Comparison of ENCODE assay signal across 9 mouse cellular contexts in genomic region chr7:25367632-25368293, GRCm38 (mm10). TPM values are rescaled to one million over a fixed set of nuclear protein-coding genes. Genes with fewer than 3 reads are reported as not detected.
DNase-seq lines count a peak whose midpoint lies in the region; ATAC-seq and TF ChIP-seq lines count a peak whose summit lies in the region.
"Had no signal": no experiment of that assay in that cellular context is flagged by ENCODE, and none has a peak within 500 bp of the region (broad histone marks: within the 10 kb centered on the region; RNA-seq: fewer than 3 reads in every experiment).

No protein-coding gene starts in this region.

- WGBS in liver, postnatal 0 days (ENCODE audit: insufficient replicate concordance): 2% methylated on average over 33 of the region's 33 CpGs
- WGBS in liver, embryonic 12.5 days (ENCODE audit: insufficient replicate concordance): 4% methylated on average over 33 of the region's 33 CpGs
- 2% methylated on average over 33 of the region's 33 CpGs for WGBS in hindbrain, embryonic 14.5 days
- WGBS in lung, postnatal 0 days: 4% methylated on average over 31 of the region's 33 CpGs

- H3K4me1 ChIP-seq in liver, postnatal 0 days (ENCODE audit: insufficient read depth): no peaks in the 10 kb centered on the region
- no peaks in the 10 kb centered on the region for H3K4me1 ChIP-seq in liver, embryonic 12.5 days
- 0 out of 2 replicates have a peak, but pooled peaks cover 2% of the 10 kb centered on the region for H3K4me1 ChIP-seq in cortical plate, adult 2 months (ENCODE audit: control insufficient read depth, insufficient read depth, low read length)
- H3K4me1 ChIP-seq in hindbrain, embryonic 14.5 days (replicated peaks; ENCODE audit: control insufficient read depth, insufficient read depth, low read length): peaks cover 17% of the 10 kb centered on the region
- H3K4me1 ChIP-seq in lung, postnatal 0 days (ENCODE audit: insufficient read depth, low read depth, low read length): no peaks in the 10 kb centered on the region

- H3K36me3 ChIP-seq in liver, postnatal 0 days (replicated peaks; ENCODE audit: insufficient read depth, low read length): no peaks in the 10 kb centered on the region
- no peaks in the 10 kb centered on the region for H3K36me3 ChIP-seq in liver, embryonic 12.5 days
- H3K36me3 ChIP-seq in hindbrain, embryonic 14.5 days (replicated peaks; ENCODE audit: control insufficient read depth, insufficient read depth): peaks cover 19% of the 10 kb centered on the region
- H3K36me3 ChIP-seq in lung, postnatal 0 days (ENCODE audit: insufficient read depth, low read length): peaks cover 6% of the 10 kb centered on the region; the same call in 1 of the 2 replicates

- peaks cover 44% of the 10 kb centered on the region for H3K27me3 ChIP-seq in liver, postnatal 0 days (ENCODE audit: insufficient read depth, low read length)
- H3K27me3 ChIP-seq in liver, embryonic 12.5 days (replicated peaks): peaks cover 69% of the 10 kb centered on the region
- H3K27me3 ChIP-seq in hindbrain, embryonic 14.5 days (ENCODE audit: control insufficient read depth, insufficient read depth, low read length): peaks cover 34% of the 10 kb centered on the region
- H3K27me3 ChIP-seq in lung, postnatal 0 days (replicated peaks; ENCODE audit: insufficient read depth, low read length): peaks cover 27% of the 10 kb centered on the region; the same call in 1 of the 2 replicates

- ATAC-seq in liver, postnatal 0 days: no peak
- no peak for ATAC-seq in liver, embryonic 12.5 days
- ATAC-seq in hindbrain, embryonic 14.5 days (ENCODE audit: low FRiP score): 0 out of 2 replicates have a peak, but pooled peaks have one; percentile 28
- peak; percentile 30; the same call in 1 of the 2 replicates for ATAC-seq in lung, postnatal 0 days
- no peak for ATAC-seq in erythroid progenitor cell, adult 5-6 weeks (replicated peaks; ENCODE audit: low FRiP score, poor library complexity, severe bottlenecking)

- TF ChIP-seq POLR2A in cortical plate, adult 2 months (IDR thresholded peaks at IDR 0.05; ENCODE audit: extremely low read depth, insufficient read depth, low read length): no peak

- no peak overlapping the region for H3K4me3 ChIP-seq in liver, postnatal 0 days (ENCODE audit: low read depth, low read length)
- no peak overlapping the region for H3K4me3 ChIP-seq in liver, embryonic 12.5 days
- no peak overlapping the region for H3K4me3 ChIP-seq in cortical plate, adult 2 months (ENCODE audit: insufficient read depth, low read length)
- no peak overlapping the region; the same call in 1 of the 2 replicates for H3K4me3 ChIP-seq in hindbrain, embryonic 14.5 days (replicated peaks; ENCODE audit: low read length)
- no peak overlapping the region; the same call in 1 of the 2 replicates for H3K4me3 ChIP-seq in lung, postnatal 0 days (ENCODE audit: low read depth, low read length)

- H3K4me2 ChIP-seq in liver, postnatal 0 days (ENCODE audit: low read depth, low read length): 0 out of 2 replicates have a peak overlapping the region, but pooled peaks have one; percentile 26
- no peak overlapping the region; the same call in 1 of the 2 replicates for H3K4me2 ChIP-seq in liver, embryonic 12.5 days
- H3K4me2 ChIP-seq in hindbrain, embryonic 14.5 days (replicated peaks): no peak overlapping the region
- H3K4me2 ChIP-seq in lung, postnatal 0 days (replicated peaks; ENCODE audit: low read depth, low read length): peak overlapping the region; percentile 30

- H3K9me3 ChIP-seq in liver, postnatal 0 days (ENCODE audit: low read length): no peaks in the 10 kb centered on the region
- H3K9me3 ChIP-seq in liver, embryonic 12.5 days (replicated peaks): no peaks in the 10 kb centered on the region
- H3K9me3 ChIP-seq in hindbrain, embryonic 14.5 days (ENCODE audit: control insufficient read depth, low read length): no peaks in the 10 kb centered on the region
- no peaks in the 10 kb centered on the region for H3K9me3 ChIP-seq in lung, postnatal 0 days (ENCODE audit: low read length)

- no peak for TF ChIP-seq EP300 in liver, postnatal 0 days (IDR thresholded peaks at IDR 0.05; ENCODE audit: low read depth)
- no peak for TF ChIP-seq EP300 in lung, postnatal 0 days (IDR thresholded peaks at IDR 0.05)

- H3K27ac ChIP-seq in liver, postnatal 0 days (ENCODE audit: low read depth): no peak overlapping the region
- H3K27ac ChIP-seq in liver, embryonic 12.5 days: no peak overlapping the region
- H3K27ac ChIP-seq in cortical plate, adult 2 months (ENCODE audit: insufficient read depth, low read length): no peak overlapping the region
- no peak overlapping the region for H3K27ac ChIP-seq in hindbrain, embryonic 14.5 days
- no peak overlapping the region for H3K27ac ChIP-seq in lung, postnatal 0 days (ENCODE audit: low read length)

- peak; percentile 55 for TF ChIP-seq CTCF in liver, postnatal 0 days (IDR thresholded peaks at IDR 0.05; ENCODE audit: low read depth)
- 0 out of 2 replicates have a peak, but pooled peaks have one; percentile 17 for TF ChIP-seq CTCF in cortical plate, adult 2 months (IDR thresholded peaks at IDR 0.05; ENCODE audit: extremely low read depth, insufficient read depth, low read length)
- peak; percentile 77 for TF ChIP-seq CTCF in lung, postnatal 0 days (IDR thresholded peaks at IDR 0.05)

- no peak for DNase-seq in liver, postnatal 0 days
- DNase-seq in hindbrain, embryonic 14.5 days (ENCODE audit: low spot score): no peak
- peak; percentile 39 for DNase-seq in lung, postnatal 0 days (ENCODE audit: low spot score)
- no peak for DNase-seq in layer of hippocampus, adult 9-11 months
- no peak for DNase-seq in right cerebral cortex, postnatal 25 days

- H3K9ac ChIP-seq in liver, postnatal 0 days (replicated peaks): no peak overlapping the region
- no peak overlapping the region for H3K9ac ChIP-seq in liver, embryonic 12.5 days
- H3K9ac ChIP-seq in hindbrain, embryonic 14.5 days: no peak overlapping the region
- H3K9ac ChIP-seq in lung, postnatal 0 days (replicated peaks; ENCODE audit: low read depth): no peak overlapping the region

RNA-seq across cellular contexts. Expression of gene Cnfn, which starts 1.8 kb away (rescaled TPM):
- not detected in 2 replicates for polyA plus RNA-seq in liver, postnatal 0 days (2015; fragmentation: Nextera tagmentation; extraction: Ambion mirVana)
- polyA plus RNA-seq in liver, embryonic 12.5 days (2016; fragmentation: Nextera tagmentation; extraction: Ambion mirVana): not detected in 2 replicates
- polyA plus RNA-seq in cortical plate, adult 2 months (2012; rRNA removed): not detected in 2 replicates
- polyA plus RNA-seq in hindbrain, embryonic 14.5 days (2014; fragmentation: Nextera tagmentation; extraction: Ambion mirVana): not detected in 2 replicates
- polyA plus RNA-seq in lung, postnatal 0 days (2015; fragmentation: Nextera tagmentation; extraction: Ambion mirVana): not detected in 2 replicates
- not detected in 2 replicates for total RNA-seq in erythroid progenitor cell, adult 5-6 weeks (2015; ENCODE audit: low replicate concordance)
- not detected in 2 replicates for total RNA-seq in erythroid progenitor cell, adult 5-6 weeks (2017; ENCODE audit: low replicate concordance)
- polyA plus RNA-seq: neural tube, embryonic 11.5 days had no signal

RNA-seq across cellular contexts. Expression of gene Lipe, which starts 30.7 kb away (rescaled TPM):
- polyA plus RNA-seq in liver, postnatal 0 days (2015; fragmentation: Nextera tagmentation; extraction: Ambion mirVana): 5.2 and 5.5 TPM in 2 replicates
- polyA plus RNA-seq in liver, embryonic 12.5 days (2016; fragmentation: Nextera tagmentation; extraction: Ambion mirVana): 2.9 and 3.3 TPM in 2 replicates
- polyA plus RNA-seq in cortical plate, adult 2 months (2012; rRNA removed): 8.0 and 9.1 TPM in 2 replicates
- polyA plus RNA-seq in hindbrain, embryonic 14.5 days (2014; fragmentation: Nextera tagmentation; extraction: Ambion mirVana): 4.6 and 5.7 TPM in 2 replicates
- 19.8 and 21.4 TPM in 2 replicates for polyA plus RNA-seq in lung, postnatal 0 days (2015; fragmentation: Nextera tagmentation; extraction: Ambion mirVana)
- total RNA-seq in erythroid progenitor cell, adult 5-6 weeks (2015; ENCODE audit: low replicate concordance): 1.1 and 10.9 TPM in 2 replicates
- 0.23 and 13.1 TPM in 2 replicates for total RNA-seq in erythroid progenitor cell, adult 5-6 weeks (2017; ENCODE audit: low replicate concordance)

RNA-seq across cellular contexts. Expression of gene Cxcl17, which starts 44.9 kb away (rescaled TPM):
- polyA plus RNA-seq in liver, postnatal 0 days (2015; fragmentation: Nextera tagmentation; extraction: Ambion mirVana): not detected in 2 replicates
- polyA plus RNA-seq in liver, embryonic 12.5 days (2016; fragmentation: Nextera tagmentation; extraction: Ambion mirVana): 0.30 TPM in 1 of 2 replicates, not detected in the other
- not detected in 2 replicates for polyA plus RNA-seq in cortical plate, adult 2 months (2012; rRNA removed)
- 0.67 and 0.80 TPM in 2 replicates for polyA plus RNA-seq in hindbrain, embryonic 14.5 days (2014; fragmentation: Nextera tagmentation; extraction: Ambion mirVana)
- polyA plus RNA-seq in lung, postnatal 0 days (2015; fragmentation: Nextera tagmentation; extraction: Ambion mirVana): 31.9 and 38.1 TPM in 2 replicates
- total RNA-seq in erythroid progenitor cell, adult 5-6 weeks (2015; ENCODE audit: low replicate concordance): not detected in 2 replicates
- not detected in 2 replicates for total RNA-seq in erythroid progenitor cell, adult 5-6 weeks (2017; ENCODE audit: low replicate concordance)
- polyA plus RNA-seq: neural tube, embryonic 11.5 days had no signal

RNA-seq across cellular contexts. Expression of gene Megf8, which starts 50.8 kb away (rescaled TPM):
- polyA plus RNA-seq in liver, postnatal 0 days (2015; fragmentation: Nextera tagmentation; extraction: Ambion mirVana): 0.58 and 0.81 TPM in 2 replicates
- 2.6 TPM in 2 replicates for polyA plus RNA-seq in liver, embryonic 12.5 days (2016; fragmentation: Nextera tagmentation; extraction: Ambion mirVana)
- polyA plus RNA-seq in cortical plate, adult 2 months (2012; rRNA removed): 69.3 and 75.7 TPM in 2 replicates
- polyA plus RNA-seq in hindbrain, embryonic 14.5 days (2014; fragmentation: Nextera tagmentation; extraction: Ambion mirVana): 22.0 and 23.8 TPM in 2 replicates
- 5.6 and 6.3 TPM in 2 replicates for polyA plus RNA-seq in lung, postnatal 0 days (2015; fragmentation: Nextera tagmentation; extraction: Ambion mirVana)
- 0.42 TPM in 1 of 2 replicates, not detected in the other for total RNA-seq in erythroid progenitor cell, adult 5-6 weeks (2015; ENCODE audit: low replicate concordance)
- total RNA-seq in erythroid progenitor cell, adult 5-6 weeks (2017; ENCODE audit: low replicate concordance): 0.64 TPM in 1 of 2 replicates, not detected in the other

Comparison
In these comparisons a context has a peak if more than half of its experiments do, and no peak if none do; other contexts are left out.
1. H3K4me2 ChIP-seq: peak in liver, postnatal 0 days (single experiment) and lung, postnatal 0 days (single experiment); none in liver, embryonic 12.5 days (single experiment) and hindbrain, embryonic 14.5 days (single experiment).
2. ATAC-seq: peak in hindbrain, embryonic 14.5 days (single experiment) and lung, postnatal 0 days (single experiment); none in liver, postnatal 0 days (single experiment), liver, embryonic 12.5 days (single experiment) and erythroid progenitor cell, adult 5-6 weeks (single experiment).
3. CTCF ChIP-seq: peak in every context shown above with its lines; median percentile 77 in lung, postnatal 0 days; 55 in liver, postnatal 0 days; 17 in cortical plate, adult 2 months.
4. RNA of gene Cxcl17, which starts 44.9 kb away (polyA plus RNA-seq): 31.9 to 38.1 TPM in lung, postnatal 0 days; 0.67 to 0.80 TPM in hindbrain, embryonic 14.5 days, not detected in liver, postnatal 0 days, 0.30 TPM in liver, embryonic 12.5 days and not detected in cortical plate, adult 2 months; every median in the first group is over 10 times any median in the second.